Mouse (Mus musculus) ES-Bruce4 (cell line): ENCODE data around the gene Sost. TPM values are rescaled to one million over a fixed set of nuclear protein-coding genes. Genes with fewer than 3 reads are reported as not detected.

Experiments
- H3K27ac ChIP-seq: 2 replicates; pipeline ENCODE4 v1.5.1; 2012; ENCODE audit warnings: low read length, inconsistent platforms; ENCODE audit not compliant: insufficient read depth
- H3K27me3 ChIP-seq: 2 replicates; pipeline ENCODE4 v1.6.1; 2012; ENCODE audit warnings: mild to moderate bottlenecking, low read length, inconsistent platforms; ENCODE audit not compliant: control insufficient read depth, poor library complexity, insufficient read depth, severe bottlenecking
- H3K36me3 ChIP-seq: 2 replicates; pipeline ENCODE4 v1.6.1; 2012; ENCODE audit warnings: inconsistent platforms, mild to moderate bottlenecking, low read length, moderate library complexity; ENCODE audit not compliant: control insufficient read depth, poor library complexity, insufficient read depth, severe bottlenecking
- H3K4me1 ChIP-seq: one replicate; pipeline ENCODE4 v1.8.1; 2011; ENCODE audit warnings: low read length; ENCODE audit not compliant: control insufficient read depth, insufficient read depth
- H3K4me3 ChIP-seq: 2 replicates; pipeline ENCODE4 v1.5.1; 2011; ENCODE audit warnings: low read depth, mild to moderate bottlenecking, low read length
- H3K9ac ChIP-seq: 2 replicates; pipeline ENCODE4 v1.6.1; 2012; ENCODE audit warnings: low read depth, mild to moderate bottlenecking, inconsistent platforms; ENCODE audit not compliant: poor library complexity, severe bottlenecking
- H3K9me3 ChIP-seq: replicated peaks from 2 replicates; pipeline ENCODE4 v1.6.1; 2012; ENCODE audit warnings: mild to moderate bottlenecking, low read length, inconsistent platforms; ENCODE audit not compliant: control insufficient read depth, poor library complexity, insufficient read depth, severe bottlenecking
- CTCF ChIP-seq: IDR thresholded peaks from one replicate; pipeline ENCODE4 v1.8.1; 2011; ENCODE audit warnings: low read depth, low read length
- EP300 ChIP-seq: IDR thresholded peaks from 2 replicates; pipeline ENCODE4 v1.6.1; 2011; ENCODE audit warnings: low read depth, low read length; ENCODE audit not compliant: insufficient read depth
- POLR2A ChIP-seq: IDR thresholded peaks from one replicate; pipeline ENCODE4 v1.8.1; 2011; ENCODE audit warnings: low read length; ENCODE audit not compliant: insufficient read depth
- polyA plus RNA-seq: library from polyadenylated mRNA; stranded (reverse); fragments of >200 nt; gene quantifications from 2 replicates; pipeline ENCODE4 v1.2.4, GENCODE M21; 2011; ENCODE audit warnings: low read depth; ENCODE audit not compliant: missing spikeins, insufficient read depth, insufficient read length

The Sost gene
- polyA plus RNA-seq, 1 experiment = not detected

DNA sequence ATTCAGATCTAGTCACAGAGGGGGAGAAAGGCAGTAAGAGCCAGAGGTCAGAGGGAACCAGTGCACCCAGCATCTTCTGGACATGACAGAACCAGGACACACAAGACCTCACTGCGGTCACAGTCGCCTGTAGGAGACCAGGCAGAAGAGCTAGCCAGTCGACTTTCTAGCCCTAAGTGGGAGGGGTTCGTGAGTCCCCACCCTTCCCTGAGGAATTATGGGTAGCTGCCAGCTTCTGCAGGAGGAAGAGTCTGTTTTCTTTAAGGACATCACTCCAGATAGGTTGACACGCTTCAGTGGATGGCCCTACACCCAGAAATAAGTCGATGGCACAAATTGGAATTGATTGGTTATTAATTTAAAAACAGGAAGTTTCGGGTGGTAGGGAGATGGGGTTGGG lies 30.4 kb downstream of the Sost start:
- Histone ChIP-seq H3K4me1 (peaks cover 4% of the 10 kb centered on the region), H3K4me3 (no peak overlapping the region), H3K9me3 (no peaks in the 10 kb centered on the region), H3K9ac (no peak overlapping the region), H3K27me3 (no peaks in the 10 kb centered on the region), H3K27ac (no peak overlapping the region), H3K36me3 (no peaks in the 10 kb centered on the region)
- TF ChIP-seq POLR2A (no peak), CTCF (no peak), EP300 (no peak)

DNA sequence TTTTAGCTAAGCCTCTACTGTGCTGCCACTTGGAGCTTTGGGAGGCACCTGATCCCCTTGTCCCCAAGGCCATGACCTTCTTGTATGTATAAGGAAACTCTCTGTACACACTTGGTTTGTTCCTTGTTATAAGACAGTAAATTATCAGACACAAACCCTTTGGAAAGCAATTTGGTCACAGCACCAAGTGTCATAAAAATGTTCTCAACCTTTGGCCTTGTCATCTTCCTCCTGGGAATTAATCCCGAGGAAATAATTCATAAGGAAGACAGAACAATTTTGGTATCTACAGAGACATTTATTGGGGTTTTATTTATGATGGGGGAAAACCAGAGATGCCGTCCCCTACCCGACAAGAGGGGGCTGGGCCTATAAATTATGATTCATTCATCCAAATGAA lies 31.1 kb downstream of the Sost start:
- no peak overlapping the region for H3K27ac ChIP-seq
- no peaks in the 10 kb centered on the region for H3K36me3 ChIP-seq
- no peak overlapping the region for H3K9ac ChIP-seq
- H3K9me3 ChIP-seq = no peaks in the 10 kb centered on the region
- no peaks in the 10 kb centered on the region for H3K27me3 ChIP-seq
- H3K4me3 ChIP-seq = no peak overlapping the region
- TF ChIP-seq EP300 = no peak
- TF ChIP-seq CTCF = no peak
- no peak for TF ChIP-seq POLR2A
- peaks cover 4% of the 10 kb centered on the region for H3K4me1 ChIP-seq

DNA sequence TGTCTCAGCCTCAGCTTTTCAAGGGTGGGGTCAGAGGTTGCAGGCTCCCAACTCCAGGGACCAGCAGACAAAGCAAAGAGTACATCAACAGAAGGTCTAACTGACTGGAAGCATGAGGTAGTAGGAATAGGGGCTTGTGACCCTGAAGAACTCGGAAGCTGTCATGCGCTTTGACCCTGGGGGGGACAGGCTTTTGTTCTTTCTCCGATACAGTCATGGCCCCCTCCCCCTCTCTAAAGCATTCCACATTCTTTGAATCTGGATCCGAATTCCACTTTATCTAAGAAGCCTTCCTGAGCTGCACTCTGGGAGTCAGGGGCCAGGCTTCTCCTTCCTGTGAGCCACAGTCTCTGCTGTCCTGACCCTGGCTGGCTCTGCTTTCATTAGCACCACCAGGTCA lies 34.8 kb downstream of the Sost start:
- no peaks in the 10 kb centered on the region for H3K27me3 ChIP-seq
- H3K36me3 ChIP-seq = no peaks in the 10 kb centered on the region
- H3K4me3 ChIP-seq = no peak overlapping the region
- no peak overlapping the region for H3K9ac ChIP-seq
- H3K9me3 ChIP-seq = no peaks in the 10 kb centered on the region
- H3K4me1 ChIP-seq = peaks cover 6% of the 10 kb centered on the region
- TF ChIP-seq POLR2A (no peak), EP300 (0 out of 2 replicates have a peak, but pooled peaks have one; percentile 52)
- H3K27ac ChIP-seq = no peak overlapping the region

DNA sequence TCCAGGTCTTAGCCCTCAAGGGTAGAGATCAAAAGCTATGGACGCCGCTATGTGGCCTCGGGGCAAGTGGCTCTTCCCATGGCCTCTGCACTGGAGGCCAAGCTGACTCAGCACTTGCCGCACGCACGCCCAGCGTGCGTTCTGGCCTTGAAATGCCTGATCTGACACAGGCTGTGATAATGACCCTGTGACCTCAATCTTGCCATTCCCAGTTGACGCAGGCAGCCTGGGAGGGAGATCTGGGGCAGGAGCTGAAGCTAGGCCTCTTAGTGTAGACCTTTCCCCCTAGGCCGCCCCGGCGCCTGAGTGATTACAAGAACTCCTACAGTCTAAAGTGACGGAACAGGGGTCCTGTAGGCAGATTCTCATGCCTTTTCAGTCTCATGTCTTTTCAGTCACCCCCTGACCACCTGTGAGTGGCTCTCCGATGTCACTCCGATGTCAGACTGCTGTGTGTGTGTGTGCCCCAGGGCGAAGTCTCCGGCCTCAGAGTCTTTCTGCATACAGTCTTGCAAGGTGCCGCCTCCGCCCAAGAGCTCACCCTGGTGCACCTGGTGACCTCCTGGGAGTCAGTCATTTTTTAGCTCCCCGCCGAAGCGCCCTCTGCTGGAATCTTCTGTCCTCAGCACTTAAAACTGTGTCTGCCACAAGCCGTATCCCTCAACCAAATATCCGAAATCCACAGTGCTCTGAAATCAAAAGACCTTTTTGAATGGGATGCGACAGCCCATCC lies 38.6 kb downstream of the Sost start:
- H3K4me3 ChIP-seq = peak overlapping the region; percentile 17

DNA sequence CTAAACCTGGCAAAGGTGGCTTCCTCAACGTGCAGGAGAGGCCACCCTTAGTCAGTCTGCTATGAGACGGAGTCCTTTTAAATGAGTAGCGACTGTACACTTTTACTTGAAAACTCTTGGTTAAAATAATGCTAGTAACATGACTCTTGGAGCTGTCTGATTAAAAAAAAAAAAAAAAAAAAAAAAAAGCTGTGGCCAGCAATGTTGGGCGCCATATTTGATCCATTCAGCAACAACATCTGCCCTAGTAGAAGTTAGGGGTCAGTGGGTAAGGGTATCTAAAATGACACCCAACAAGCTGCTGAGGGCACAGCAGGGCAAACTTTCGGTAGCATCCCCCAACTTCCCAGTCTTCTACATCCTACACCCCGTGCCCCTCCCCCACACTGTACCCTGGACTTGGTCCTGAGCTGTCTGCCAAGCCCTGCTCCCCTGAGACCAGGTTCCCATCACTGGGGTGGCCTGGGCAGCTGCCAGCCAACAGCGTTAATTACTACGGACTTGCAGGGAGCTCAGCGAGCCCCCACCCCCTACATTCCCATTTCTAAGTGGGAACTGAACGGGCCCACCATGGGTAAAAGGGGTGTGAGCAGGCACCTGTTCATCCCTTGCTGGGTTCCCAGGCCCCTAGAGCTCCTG lies 39.7 kb downstream of the Sost start:
- H3K36me3 ChIP-seq = no peaks in the 10 kb centered on the region
- H3K27ac ChIP-seq = no peak overlapping the region
- H3K9me3 ChIP-seq = no peaks in the 10 kb centered on the region
- no peak overlapping the region for H3K9ac ChIP-seq
- H3K4me1 ChIP-seq = peaks cover 13% of the 10 kb centered on the region
- no peaks in the 10 kb centered on the region for H3K27me3 ChIP-seq
- TF ChIP-seq CTCF (no peak), POLR2A (no peak)
- no peak overlapping the region for H3K4me3 ChIP-seq

More for the DNA sequence above, 38.6 kb downstream of the Sost start:
- TF ChIP-seq EP300 = peak; percentile 88
- TF ChIP-seq CTCF = peak; percentile 71
- TF ChIP-seq POLR2A = no peak
- Histone ChIP-seq H3K9ac (no peak overlapping the region), H3K4me1 (peaks cover 14% of the 10 kb centered on the region), H3K9me3 (no peaks in the 10 kb centered on the region), H3K27me3 (no peaks in the 10 kb centered on the region), H3K27ac (peak overlapping the region; percentile 73), H3K36me3 (no peaks in the 10 kb centered on the region)

DNA sequence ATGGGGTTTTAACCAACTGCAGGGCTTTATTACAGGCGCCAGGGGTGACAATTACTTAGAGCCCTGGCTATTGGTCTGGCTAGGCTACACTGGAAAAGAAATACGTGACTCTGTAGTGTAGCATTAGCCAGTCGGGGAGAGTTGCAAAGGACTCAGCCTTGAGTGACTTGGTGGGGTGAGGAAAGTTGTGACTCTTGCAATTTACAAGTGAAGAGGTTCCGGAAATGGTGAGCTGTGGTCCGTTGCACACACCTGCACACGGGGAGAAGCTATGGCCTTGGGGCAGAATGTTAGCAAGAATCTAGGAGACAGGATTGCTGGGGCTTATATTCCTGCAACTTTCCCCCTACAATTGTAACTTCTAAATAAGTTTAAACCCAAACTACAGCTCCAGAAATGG lies 41.2 kb downstream of the Sost start:
- Histone ChIP-seq H3K9me3 (no peaks in the 10 kb centered on the region), H3K36me3 (no peaks in the 10 kb centered on the region), H3K9ac (no peak overlapping the region), H3K4me3 (no peak overlapping the region), H3K4me1 (peaks cover 14% of the 10 kb centered on the region), H3K27me3 (no peaks in the 10 kb centered on the region), H3K27ac (0 out of 2 replicates have a peak overlapping the region, but pooled peaks have one; percentile 22)
- TF ChIP-seq EP300 = peak; percentile 92
- no peak for TF ChIP-seq POLR2A
